Comparison of ENCODE assay signal across 9 mouse cellular contexts in the genomic region with DNA sequence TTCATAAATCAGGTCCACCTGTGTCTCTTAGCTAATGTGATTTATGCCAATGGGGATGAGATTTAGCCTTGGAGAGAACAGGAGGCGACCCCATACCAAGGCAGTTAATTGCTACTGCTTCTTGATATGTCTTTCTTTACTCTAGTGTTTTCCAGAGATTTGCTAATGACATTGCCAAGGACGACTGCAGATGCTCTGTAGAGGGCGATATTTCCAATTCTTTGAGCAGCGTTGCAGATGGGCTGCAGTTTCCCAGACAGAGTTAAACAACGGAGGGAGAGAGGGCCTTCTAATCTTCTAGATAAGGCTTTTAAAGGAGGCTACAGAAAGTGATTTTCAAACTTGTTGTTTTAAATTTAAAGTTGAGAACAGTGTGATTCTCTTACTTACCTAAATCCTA.
DNase-seq lines count a peak whose midpoint lies in the region; ATAC-seq and TF ChIP-seq lines count a peak whose summit lies in the region.
"Had no signal": no experiment of that assay in that cellular context is flagged by ENCODE, and none has a peak within 500 bp of the region (broad histone marks: within the 10 kb centered on the region; RNA-seq: fewer than 3 reads in every experiment).

No protein-coding gene starts in this region.

- peak; percentile 56 for TF ChIP-seq CTCF in lung, postnatal 0 days (IDR thresholded peaks at IDR 0.05)

- H3K27ac ChIP-seq in lung, postnatal 0 days (ENCODE audit: low read length): no peak overlapping the region
- H3K27ac ChIP-seq in hindbrain, embryonic 16.5 days (ENCODE audit: low read depth, low read length): no peak overlapping the region

- H3K4me3 ChIP-seq in lung, postnatal 0 days (ENCODE audit: low read depth, low read length): no peak overlapping the region
- H3K4me3 ChIP-seq in hindbrain, embryonic 16.5 days (ENCODE audit: low read length): no peak overlapping the region

- no peak for TF ChIP-seq EP300 in lung, postnatal 0 days (IDR thresholded peaks at IDR 0.05)

- H3K4me1 ChIP-seq in lung, postnatal 0 days (ENCODE audit: insufficient read depth, low read depth, low read length): no peaks in the 10 kb centered on the region
- no peaks in the 10 kb centered on the region for H3K4me1 ChIP-seq in hindbrain, embryonic 16.5 days (ENCODE audit: control insufficient read depth, insufficient read depth, low read depth, low read length)

- H3K27me3 ChIP-seq in lung, postnatal 0 days (replicated peaks; ENCODE audit: insufficient read depth, low read length): no peaks in the 10 kb centered on the region
- no peaks in the 10 kb centered on the region for H3K27me3 ChIP-seq in hindbrain, embryonic 16.5 days (replicated peaks; ENCODE audit: control insufficient read depth, insufficient read depth, low read length)

- no peak overlapping the region for H3K4me2 ChIP-seq in lung, postnatal 0 days (replicated peaks; ENCODE audit: low read depth, low read length)
- no peak overlapping the region for H3K4me2 ChIP-seq in hindbrain, embryonic 16.5 days (ENCODE audit: low read length)

- no peaks in the 10 kb centered on the region for H3K36me3 ChIP-seq in lung, postnatal 0 days (ENCODE audit: insufficient read depth, low read length)
- no peaks in the 10 kb centered on the region for H3K36me3 ChIP-seq in hindbrain, embryonic 16.5 days (ENCODE audit: control insufficient read depth, insufficient read depth, low read length)
- H3K36me3 ChIP-seq: G1E had no signal

- H3K9me3 ChIP-seq in lung, postnatal 0 days (ENCODE audit: low read length): no peaks in the 10 kb centered on the region
- no peaks in the 10 kb centered on the region for H3K9me3 ChIP-seq in hindbrain, embryonic 16.5 days (ENCODE audit: control insufficient read depth, low read length)
- H3K9me3 ChIP-seq: G1E had no signal

- ATAC-seq in frontal cortex, adult (ENCODE audit: low TSS enrichment): peak; percentile 82
- ATAC-seq in lung, postnatal 0 days: no peak
- peak; percentile 75; the same call in 1 of the 2 replicates for ATAC-seq in hindbrain, embryonic 16.5 days
- no peak for ATAC-seq in erythroblast, adult 5-6 weeks (replicated peaks; ENCODE audit: low FRiP score, poor library complexity, severe bottlenecking)
- ATAC-seq in CD4-positive, CD25-positive, alpha-beta regulatory T cell, adult 4 months: no peak

- 20% methylated on average over 5 of the region's 5 CpGs for WGBS in lung, postnatal 0 days
- WGBS in hindbrain, embryonic 16.5 days: 19% methylated on average over 5 of the region's 5 CpGs

- no peak overlapping the region for H3K9ac ChIP-seq in lung, postnatal 0 days (replicated peaks; ENCODE audit: low read depth)
- H3K9ac ChIP-seq in hindbrain, embryonic 16.5 days (ENCODE audit: low read depth, low read length): no peak overlapping the region

- no peak for DNase-seq in frontal cortex, postnatal 14 days (ENCODE audit: low spot score in 2 of 2)
- DNase-seq in lung, postnatal 0 days (ENCODE audit: low spot score): peak; percentile 59
- DNase-seq in lung, adult 18-20 months: no peak
- peak; percentile 48 for DNase-seq in ZHBTc4 (ENCODE audit: low read depth, low spot score)

Comparison
In these comparisons a context has a peak if more than half of its experiments do, and no peak if none do; other contexts are left out.
1. DNase-seq: peak in lung, postnatal 0 days (single experiment) and ZHBTc4 (single experiment); none in frontal cortex, postnatal 14 days (0 of 2) and lung, adult 18-20 months (0 of 2).
2. ATAC-seq: peak in frontal cortex, adult (single experiment) and hindbrain, embryonic 16.5 days (single experiment); none in lung, postnatal 0 days (single experiment), erythroblast, adult 5-6 weeks (single experiment) and CD4-positive, CD25-positive, alpha-beta regulatory T cell, adult 4 months (single experiment).